Mouse (Mus musculus) neural tube, embryonic 11.5 days (tissue): ENCODE data around the gene Baiap2l1. TPM values are rescaled to one million over a fixed set of nuclear protein-coding genes. Genes with fewer than 3 reads are reported as not detected.

Experiments used
- polyA plus RNA-seq: library from polyadenylated mRNA; unstranded; fragments of >200 nt; fragmentation: Nextera tagmentation; extraction: Ambion mirVana; gene quantifications from 2 replicates; pipeline ENCODE4 v1.2.1, GENCODE M21; 2014

The Baiap2l1 gene
- polyA plus RNA-seq, 1 experiment from 2014 or later = 2.9 TPM

Other genes with a start within 250 kb of the Baiap2l1 start
- gene Bhlha15, start 167.8 kb downstream of the Baiap2l1 start, polyA plus RNA-seq = 0.08 TPM in 1 of 2 replicates, not detected in the other
- gene Tecpr1, start 134.5 kb downstream of the Baiap2l1 start, polyA plus RNA-seq = 18.4 and 18.6 TPM in 2 replicates
- 119 and 121 TPM in 2 replicates for gene Bri3, start 113.7 kb downstream of the Baiap2l1 start, polyA plus RNA-seq
- 2.8 TPM in 2 replicates for gene Nptx2, start 187.8 kb upstream of the Baiap2l1 start, polyA plus RNA-seq